Mouse (Mus musculus) limb, embryonic 15.5 days (tissue): ENCODE results near the gene Snrpd2. TPM values are rescaled to one million over a fixed set of nuclear protein-coding genes. Genes with fewer than 3 reads are reported as not detected.

Experiments used
- ATAC-seq: fragments of 200-750 bp; cut with Nextera tagmentation; 2 replicates; pipeline ENCODE4 v1.8.0; 2017; ENCODE audit warnings: low read depth, moderate TSS enrichment; ENCODE audit not compliant: insufficient number of reproducible peaks, low FRiP score, low TSS enrichment
- H3K27ac ChIP-seq: fragments of 300-500 bp; sonication (generic); 2 replicates; pipeline ENCODE4 v1.5.1; 2015; ENCODE audit warnings: moderate library complexity, mild to moderate bottlenecking, inconsistent platforms
- H3K27me3 ChIP-seq: fragments of 300-500 bp; sonication (generic); 2 replicates; pipeline ENCODE4 v1.6.1; 2015; ENCODE audit warnings: inconsistent platforms
- H3K36me3 ChIP-seq: fragments of 300-500 bp; sonication (generic); 2 replicates; pipeline ENCODE4 v1.6.1; 2015; ENCODE audit warnings: inconsistent platforms
- H3K4me1 ChIP-seq: fragments of 300-500 bp; sonication (generic); 2 replicates; pipeline ENCODE4 v1.6.1; 2015; ENCODE audit warnings: inconsistent platforms
- H3K4me2 ChIP-seq: fragments of 300-500 bp; sonication (generic); 2 replicates; pipeline ENCODE4 v1.6.1; 2015; ENCODE audit warnings: mild to moderate bottlenecking, inconsistent platforms
- H3K4me3 ChIP-seq: fragments of 300-500 bp; sonication (generic); 2 replicates; pipeline ENCODE4 v1.5.1; 2015; ENCODE audit warnings: mild to moderate bottlenecking, inconsistent platforms
- H3K9ac ChIP-seq: fragments of 300-500 bp; sonication (generic); 2 replicates; pipeline ENCODE4 v1.6.1; 2015; ENCODE audit warnings: inconsistent platforms
- H3K9me3 ChIP-seq: fragments of 300-500 bp; sonication (generic); 2 replicates; pipeline ENCODE4 v1.6.1; 2016; ENCODE audit warnings: inconsistent platforms
- WGBS: fragments of 180-500 bp; shearing (Covaris S2); methylation state at CpG from one replicate; pipeline ENCODE4 v1.1.7; 2015; 5-methylcytosine and 5-hydroxymethylcytosine counted together
- polyA plus RNA-seq: library from polyadenylated mRNA; unstranded; fragments of >200 nt; fragmentation: Nextera tagmentation; extraction: Ambion mirVana; gene quantifications from 2 replicates; pipeline ENCODE4 v1.2.1, GENCODE M21; 2015

Snrpd2 gene
- 124 and 130 TPM in 2 replicates for polyA plus RNA-seq

GRCm38 (mm10) chr7:19149626-19150025 is at the start of gene Snrpd2:
Gene Snrpd2, plus strand, starts transcription at chr7:19149722.
- Histone ChIP-seq H3K27me3 (no peaks in the 10 kb centered on the region), H3K9me3 (no peaks in the 10 kb centered on the region), H3K36me3 (peaks cover 38% of the 10 kb centered on the region), H3K9ac (peak within 1 kb of the TSS; percentile 78), H3K27ac (peak within 1 kb of the TSS; percentile 82), H3K4me3 (peak within 1 kb of the TSS; percentile 72), H3K4me1 (peaks cover 23% of the 10 kb centered on the region), H3K4me2 (peak within 1 kb of the TSS; percentile 81)
- under 1% methylated on average over 24 of the region's 24 CpGs for WGBS
- peak; percentile 88 for ATAC-seq

- no peak for ATAC-seq
- H3K4me3 ChIP-seq: no peak overlapping the region
- H3K27ac ChIP-seq: no peak overlapping the region
- 84% methylated on average over 1 of the region's 1 CpGs for WGBS
- H3K9ac ChIP-seq: no peak overlapping the region
- H3K4me1 ChIP-seq: peaks cover 27% of the 10 kb centered on the region
- H3K36me3 ChIP-seq: peaks cover 25% of the 10 kb centered on the region; the same call in 1 of the 2 replicates
- H3K4me2 ChIP-seq: no peak overlapping the region
- no peaks in the 10 kb centered on the region for H3K27me3 ChIP-seq
- H3K9me3 ChIP-seq: no peaks in the 10 kb centered on the region
Measured at GRCm38 (mm10) chr7:19100290-19100689, 49.2 kb upstream of the Snrpd2 start.

- Histone ChIP-seq H3K36me3 (0 out of 2 replicates have a peak, but pooled peaks cover 8% of the 10 kb centered on the region), H3K4me2 (no peak overlapping the region), H3K27ac (no peak overlapping the region), H3K27me3 (no peaks in the 10 kb centered on the region), H3K9ac (no peak overlapping the region), H3K4me1 (no peaks in the 10 kb centered on the region), H3K4me3 (no peak overlapping the region), H3K9me3 (no peaks in the 10 kb centered on the region)
- ATAC-seq: no peak
Measured at GRCm38 (mm10) chr7:19103741-19104140, 45.8 kb upstream of the Snrpd2 start.

GRCm38 (mm10) chr7:19104486-19104885 is 45.0 kb upstream of the Snrpd2 start:
- Histone ChIP-seq H3K4me1 (no peaks in the 10 kb centered on the region), H3K9me3 (no peaks in the 10 kb centered on the region), H3K4me3 (no peak overlapping the region), H3K4me2 (no peak overlapping the region), H3K36me3 (0 out of 2 replicates have a peak, but pooled peaks cover 8% of the 10 kb centered on the region), H3K27ac (no peak overlapping the region), H3K9ac (no peak overlapping the region), H3K27me3 (no peaks in the 10 kb centered on the region)
- 80% methylated on average over 2 of the region's 2 CpGs for WGBS
- ATAC-seq: no peak

- Histone ChIP-seq H3K4me3 (no peak overlapping the region), H3K9me3 (no peaks in the 10 kb centered on the region), H3K27me3 (no peaks in the 10 kb centered on the region), H3K27ac (no peak overlapping the region), H3K4me2 (no peak overlapping the region), H3K4me1 (no peaks in the 10 kb centered on the region), H3K9ac (no peak overlapping the region), H3K36me3 (0 out of 2 replicates have a peak, but pooled peaks cover 5% of the 10 kb centered on the region)
- no peak for ATAC-seq
- WGBS: 62% methylated on average over 3 of the region's 3 CpGs
Measured at GRCm38 (mm10) chr7:19107436-19107835, 42.1 kb upstream of the Snrpd2 start.

GRCm38 (mm10) chr7:19109565-19109964 is 40.0 kb upstream of the Snrpd2 start:
- H3K4me3 ChIP-seq: no peak overlapping the region
- WGBS: 85% methylated on average over 1 of the region's 1 CpGs
- no peaks in the 10 kb centered on the region for H3K27me3 ChIP-seq
- no peak overlapping the region for H3K9ac ChIP-seq
- H3K36me3 ChIP-seq: no peaks in the 10 kb centered on the region
- H3K9me3 ChIP-seq: no peaks in the 10 kb centered on the region
- H3K27ac ChIP-seq: no peak overlapping the region
- H3K4me2 ChIP-seq: no peak overlapping the region
- no peak for ATAC-seq
- no peaks in the 10 kb centered on the region for H3K4me1 ChIP-seq

GRCm38 (mm10) chr7:19118028-19118771 is 31.3 kb upstream of the Snrpd2 start, which contains the start of gene Gm4969:
Gene Gm4969, minus strand, starts transcription at chr7:19118368.
- Histone ChIP-seq H3K4me2 (peak within 1 kb of the TSS; percentile 67), H3K9me3 (no peaks in the 10 kb centered on the region), H3K9ac (no peak within 1 kb of the TSS), H3K4me3 (peak within 1 kb of the TSS; percentile 32), H3K27me3 (no peaks in the 10 kb centered on the region), H3K27ac (no peak within 1 kb of the TSS), H3K36me3 (no peaks in the 10 kb centered on the region), H3K4me1 (peaks cover 26% of the 10 kb centered on the region)
- WGBS: 20% methylated on average over 64 of the region's 64 CpGs
- ATAC-seq: 0 out of 2 replicates have a peak, but pooled peaks have one; percentile 27

GRCm38 (mm10) chr7:19119083-19119482 is 30.4 kb upstream of the Snrpd2 start:
- WGBS: 90% methylated on average over 8 of the region's 8 CpGs
- H3K9ac ChIP-seq: no peak overlapping the region
- H3K4me3 ChIP-seq: 0 out of 2 replicates have a peak overlapping the region, but pooled peaks have one; percentile 77
- H3K4me2 ChIP-seq: no peak overlapping the region
- H3K9me3 ChIP-seq: no peaks in the 10 kb centered on the region
- H3K27me3 ChIP-seq: no peaks in the 10 kb centered on the region
- peaks cover 26% of the 10 kb centered on the region for H3K4me1 ChIP-seq
- H3K36me3 ChIP-seq: no peaks in the 10 kb centered on the region
- no peak for ATAC-seq
- no peak overlapping the region for H3K27ac ChIP-seq

GRCm38 (mm10) chr7:19119631-19120429 is 29.7 kb upstream of the Snrpd2 start, which contains the start of gene Fbxo46:
Gene Fbxo46, plus strand, starts transcription at chr7:19119859.
- H3K4me3 ChIP-seq: peak within 1 kb of the TSS; percentile 77
- peak within 1 kb of the TSS; percentile 77 for H3K9ac ChIP-seq
- H3K9me3 ChIP-seq: no peaks in the 10 kb centered on the region
- H3K4me2 ChIP-seq: peak within 1 kb of the TSS; percentile 77
- peak; percentile 97 for ATAC-seq
- 2% methylated on average over 34 of the region's 34 CpGs for WGBS
- no peaks in the 10 kb centered on the region for H3K36me3 ChIP-seq
- peaks cover 26% of the 10 kb centered on the region for H3K4me1 ChIP-seq
- H3K27me3 ChIP-seq: no peaks in the 10 kb centered on the region
- peak within 1 kb of the TSS; percentile 73 for H3K27ac ChIP-seq

GRCm38 (mm10) chr7:19121686-19122085 is 27.8 kb upstream of the Snrpd2 start:
- Histone ChIP-seq H3K4me2 (no peak overlapping the region), H3K9ac (no peak overlapping the region), H3K27ac (no peak overlapping the region), H3K36me3 (peaks cover 4% of the 10 kb centered on the region; the same call in 1 of the 2 replicates), H3K27me3 (no peaks in the 10 kb centered on the region), H3K9me3 (no peaks in the 10 kb centered on the region), H3K4me1 (peaks cover 26% of the 10 kb centered on the region), H3K4me3 (no peak overlapping the region)
- ATAC-seq: no peak
- WGBS: 92% methylated on average over 4 of the region's 4 CpGs

GRCm38 (mm10) chr7:19124713-19125112 is 24.8 kb upstream of the Snrpd2 start:
- Histone ChIP-seq H3K27me3 (no peaks in the 10 kb centered on the region), H3K9me3 (no peaks in the 10 kb centered on the region), H3K4me3 (no peak overlapping the region), H3K36me3 (peaks cover 21% of the 10 kb centered on the region), H3K9ac (no peak overlapping the region), H3K4me1 (peaks cover 16% of the 10 kb centered on the region), H3K27ac (no peak overlapping the region), H3K4me2 (no peak overlapping the region)
- WGBS: 88% methylated on average over 6 of the region's 6 CpGs
- ATAC-seq: no peak

GRCm38 (mm10) chr7:19127744-19128143 is 21.8 kb upstream of the Snrpd2 start:
- Histone ChIP-seq H3K27ac (no peak overlapping the region), H3K27me3 (no peaks in the 10 kb centered on the region), H3K9me3 (no peaks in the 10 kb centered on the region), H3K36me3 (peaks cover 21% of the 10 kb centered on the region), H3K4me3 (no peak overlapping the region), H3K4me1 (peaks cover 11% of the 10 kb centered on the region), H3K4me2 (no peak overlapping the region), H3K9ac (no peak overlapping the region)
- WGBS: 85% methylated on average over 5 of the region's 5 CpGs
- ATAC-seq: no peak
